Mouse (Mus musculus): Measurements from ENCODE around the gene Ptprs.
A peak's percentile ranks its signal among the peaks of the same experiment; 100 is the strongest.

GRCm38 (mm10) chr17:56372109-56372508, 104.2 kb downstream of the Ptprs start:
- no peak for TF ChIP-seq POLR2A (IDR thresholded peaks at IDR 0.05; ENCODE audit: extremely low read depth, insufficient read depth, low read length)
- TF ChIP-seq CTCF (IDR thresholded peaks at IDR 0.05; ENCODE audit: extremely low read depth, insufficient read depth, low read length): peak; percentile 39; the same call in 1 of the 2 replicates

Measured in cortical plate, adult 2 months (tissue).